In genomic region chr4:154064827-154065773, GRCm38 (mm10) we compare ENCODE assay signal across 9 mouse cellular contexts. TPM values are rescaled to one million over a fixed set of nuclear protein-coding genes. Genes with fewer than 3 reads are reported as not detected.
DNase-seq lines count a peak whose midpoint lies in the region; ATAC-seq and TF ChIP-seq lines count a peak whose summit lies in the region.
"Had no signal": no experiment of that assay in that cellular context is flagged by ENCODE, and none has a peak within 500 bp of the region (broad histone marks: within the 10 kb centered on the region; RNA-seq: fewer than 3 reads in every experiment).

No protein-coding gene starts in this region.

- WGBS in heart, embryonic 11.5 days (ENCODE audit: insufficient replicate concordance) = 55% methylated on average over 14 of the region's 14 CpGs
- WGBS in intestine, postnatal 0 days = 61% methylated on average over 14 of the region's 14 CpGs
- WGBS in liver, embryonic 12.5 days (ENCODE audit: insufficient replicate concordance) = 46% methylated on average over 14 of the region's 14 CpGs
- 62% methylated on average over 14 of the region's 14 CpGs for WGBS in neural tube, embryonic 15.5 days

- DNase-seq in heart, adult 18-20 months = peak; percentile 18 to 37
- DNase-seq in MN1 (ENCODE audit: low spot score) = peak; percentile 64
- peak; percentile 16 for DNase-seq in embryo, embryonic 9.5 days (ENCODE audit: extremely low spot score)
- no peak for DNase-seq in testis, postnatal 14 days (ENCODE audit: low spot score)

- peaks cover 23% of the 10 kb centered on the region for H3K27me3 ChIP-seq in heart, embryonic 11.5 days (ENCODE audit: control insufficient read depth, insufficient read depth, low read length)
- H3K27me3 ChIP-seq in intestine, postnatal 0 days (replicated peaks; ENCODE audit: control insufficient read depth, insufficient read depth, low read length) = no peaks in the 10 kb centered on the region
- peaks cover 53% of the 10 kb centered on the region for H3K27me3 ChIP-seq in liver, embryonic 12.5 days (replicated peaks)
- peaks cover 14% of the 10 kb centered on the region for H3K27me3 ChIP-seq in neural tube, embryonic 15.5 days (replicated peaks)

- H3K4me3 ChIP-seq in heart, embryonic 11.5 days (ENCODE audit: low read depth, low read length) = no peak overlapping the region
- H3K4me3 ChIP-seq in intestine, postnatal 0 days (ENCODE audit: low read depth, low read length) = no peak overlapping the region
- no peak overlapping the region for H3K4me3 ChIP-seq in liver, embryonic 12.5 days
- no peak overlapping the region for H3K4me3 ChIP-seq in neural tube, embryonic 15.5 days (replicated peaks)
- H3K4me3 ChIP-seq: myocyte had no signal

- H3K27ac ChIP-seq in heart, embryonic 11.5 days (ENCODE audit: low read depth, low read length) = no peak overlapping the region
- H3K27ac ChIP-seq in intestine, postnatal 0 days (ENCODE audit: low read depth, low read length) = no peak overlapping the region
- H3K27ac ChIP-seq in liver, embryonic 12.5 days = no peak overlapping the region
- no peak overlapping the region for H3K27ac ChIP-seq in neural tube, embryonic 15.5 days (replicated peaks)

- H3K36me3 ChIP-seq in heart, embryonic 11.5 days (ENCODE audit: control insufficient read depth, insufficient read depth, low read length) = no peaks in the 10 kb centered on the region
- no peaks in the 10 kb centered on the region for H3K36me3 ChIP-seq in intestine, postnatal 0 days (ENCODE audit: control insufficient read depth, insufficient read depth)
- H3K36me3 ChIP-seq in liver, embryonic 12.5 days = no peaks in the 10 kb centered on the region
- no peaks in the 10 kb centered on the region for H3K36me3 ChIP-seq in neural tube, embryonic 15.5 days

- no peak overlapping the region for H3K9ac ChIP-seq in heart, embryonic 11.5 days (ENCODE audit: low read depth, low read length)
- no peak overlapping the region for H3K9ac ChIP-seq in intestine, postnatal 0 days (ENCODE audit: low read depth, low read length)
- no peak overlapping the region for H3K9ac ChIP-seq in liver, embryonic 12.5 days
- H3K9ac ChIP-seq in neural tube, embryonic 15.5 days (replicated peaks) = no peak overlapping the region

- TF ChIP-seq CTCF in intestine, postnatal 0 days (IDR thresholded peaks at IDR 0.05; ENCODE audit: low read depth) = peak; percentile 95

- H3K4me1 ChIP-seq in heart, embryonic 11.5 days (ENCODE audit: control insufficient read depth, insufficient read depth, low read length) = no peaks in the 10 kb centered on the region
- H3K4me1 ChIP-seq in intestine, postnatal 0 days (replicated peaks; ENCODE audit: control insufficient read depth, insufficient read depth, low read length) = no peaks in the 10 kb centered on the region
- no peaks in the 10 kb centered on the region for H3K4me1 ChIP-seq in liver, embryonic 12.5 days
- no peaks in the 10 kb centered on the region for H3K4me1 ChIP-seq in neural tube, embryonic 15.5 days

- H3K9me3 ChIP-seq in heart, embryonic 11.5 days (replicated peaks; ENCODE audit: control insufficient read depth, low read length) = no peaks in the 10 kb centered on the region
- H3K9me3 ChIP-seq in intestine, postnatal 0 days (ENCODE audit: control insufficient read depth) = no peaks in the 10 kb centered on the region
- H3K9me3 ChIP-seq in liver, embryonic 12.5 days (replicated peaks) = no peaks in the 10 kb centered on the region
- H3K9me3 ChIP-seq in neural tube, embryonic 15.5 days (replicated peaks) = no peaks in the 10 kb centered on the region

- ATAC-seq in heart, embryonic 11.5 days (replicated peaks; ENCODE audit: insufficient number of reproducible peaks, low FRiP score, low TSS enrichment) = no peak; the same call in 1 of the 2 replicates
- ATAC-seq in intestine, postnatal 0 days = peak; percentile 41; the same call in 1 of the 2 replicates
- peak; percentile 30 for ATAC-seq in liver, embryonic 12.5 days
- peak; percentile 72; the same call in 1 of the 2 replicates for ATAC-seq in neural tube, embryonic 15.5 days (ENCODE audit: low FRiP score)

- no peak overlapping the region for H3K4me2 ChIP-seq in heart, embryonic 11.5 days
- H3K4me2 ChIP-seq in intestine, postnatal 0 days (replicated peaks; ENCODE audit: low read depth) = no peak overlapping the region
- H3K4me2 ChIP-seq in liver, embryonic 12.5 days = no peak overlapping the region
- H3K4me2 ChIP-seq in neural tube, embryonic 15.5 days = no peak overlapping the region

RNA-seq across cellular contexts. Expression of gene Ccdc27, which starts 22.6 kb away (rescaled TPM):
- not detected for total RNA-seq in heart, adult 18-20 months (2021)
- not detected in 2 replicates for polyA plus RNA-seq in heart, embryonic 11.5 days (2014; fragmentation: Nextera tagmentation; extraction: Ambion mirVana)
- polyA plus RNA-seq in intestine, postnatal 0 days (2015; fragmentation: Nextera tagmentation; extraction: Ambion mirVana) = 0.05 TPM in 1 of 2 replicates, not detected in the other
- 0.06 and 0.13 TPM in 2 replicates for polyA plus RNA-seq in liver, embryonic 12.5 days (2016; fragmentation: Nextera tagmentation; extraction: Ambion mirVana)
- not detected in 2 replicates for polyA plus RNA-seq in neural tube, embryonic 15.5 days (2015; fragmentation: Nextera tagmentation; extraction: Ambion mirVana)
- polyA plus RNA-seq: myocyte had no signal

RNA-seq across cellular contexts. Expression of gene Smim1, which starts 39.1 kb away (rescaled TPM):
- total RNA-seq in heart, adult 18-20 months (2021) = 1 to 10 TPM; 5.4 to 5.6 TPM
- 95.7 and 104 TPM in 2 replicates for polyA plus RNA-seq in heart, embryonic 11.5 days (2014; fragmentation: Nextera tagmentation; extraction: Ambion mirVana)
- 160 and 174 TPM in 2 replicates for polyA plus RNA-seq in intestine, postnatal 0 days (2015; fragmentation: Nextera tagmentation; extraction: Ambion mirVana)
- polyA plus RNA-seq in liver, embryonic 12.5 days (2016; fragmentation: Nextera tagmentation; extraction: Ambion mirVana) = 440 and 457 TPM in 2 replicates
- polyA plus RNA-seq in neural tube, embryonic 15.5 days (2015; fragmentation: Nextera tagmentation; extraction: Ambion mirVana) = 18.3 and 21.1 TPM in 2 replicates

RNA-seq across cellular contexts. Expression of gene Lrrc47, which starts 53.6 kb away (rescaled TPM):
- total RNA-seq in heart, adult 18-20 months (2021) = 10 to 100 TPM; 38.4 to 41.6 TPM
- 13.4 and 14.7 TPM in 2 replicates for polyA plus RNA-seq in heart, embryonic 11.5 days (2014; fragmentation: Nextera tagmentation; extraction: Ambion mirVana)
- polyA plus RNA-seq in intestine, postnatal 0 days (2015; fragmentation: Nextera tagmentation; extraction: Ambion mirVana) = 13.1 and 15.8 TPM in 2 replicates
- 36.0 and 38.6 TPM in 2 replicates for polyA plus RNA-seq in liver, embryonic 12.5 days (2016; fragmentation: Nextera tagmentation; extraction: Ambion mirVana)
- 19.2 and 20.5 TPM in 2 replicates for polyA plus RNA-seq in neural tube, embryonic 15.5 days (2015; fragmentation: Nextera tagmentation; extraction: Ambion mirVana)
